Mouse (Mus musculus): Measurements from ENCODE around the gene 5031439G07Rik. TPM values are rescaled to one million over a fixed set of nuclear protein-coding genes. Genes with fewer than 3 reads are reported as not detected.
A peak's percentile ranks its signal among the peaks of the same experiment; 100 is the strongest.
"Not testable (repeated sequence)": the region's sequence is repeated elsewhere in the genome, so short reads cannot be mapped to it uniquely, and the experiment has no call there.

5031439G07Rik gene
- polyA plus RNA-seq, 1 experiment from 2014 or later: 3.6 TPM

DNA sequence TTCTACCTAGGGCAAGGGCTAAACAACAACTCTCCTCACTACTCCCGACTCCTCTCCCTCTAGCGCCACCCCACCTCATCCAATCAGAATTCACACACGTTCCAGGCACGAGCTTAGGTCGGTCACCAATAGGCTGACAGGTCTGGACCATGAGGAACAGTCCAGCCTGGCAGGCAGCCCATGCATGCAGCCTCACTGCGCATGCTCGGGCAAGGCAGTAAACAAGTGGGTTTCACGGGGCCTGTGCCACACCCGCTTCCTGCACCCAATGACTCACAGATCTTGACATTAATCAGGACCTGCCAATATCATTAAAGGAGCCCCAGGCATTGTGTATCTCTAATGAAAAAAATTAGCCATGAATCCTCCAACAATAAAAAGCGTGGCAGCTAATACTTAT, 92.1 kb downstream of the 5031439G07Rik start:
- not testable (repeated sequence) for H3K27me3 ChIP-seq (replicated peaks); H3K9me3 ChIP-seq (replicated peaks); ATAC-seq; H3K27ac ChIP-seq; H3K4me2 ChIP-seq; H3K4me3 ChIP-seq; H3K36me3 ChIP-seq; H3K4me1 ChIP-seq; H3K9ac ChIP-seq
- WGBS (ENCODE audit: insufficient replicate concordance): 50% methylated on average over 10 of the region's 10 CpGs

Small RNA genes within 50 kb of the gene (microRNA-seq; reads per million reads assigned to microRNA genes)
- 18.6 reads per million, percentile 30 among the genes with 10 or more reads in this experiment for gene Mir1249

Other genes with a start within 250 kb of the 5031439G07Rik start
- gene Phf21b, start 132.5 kb downstream of the 5031439G07Rik start, polyA plus RNA-seq (2016; fragmentation: Nextera tagmentation; extraction: Ambion mirVana): 0.04 and 0.06 TPM in 2 replicates
- gene Gm29666, start 68.5 kb downstream of the 5031439G07Rik start, polyA plus RNA-seq (2016; fragmentation: Nextera tagmentation; extraction: Ambion mirVana): 0.78 and 0.99 TPM in 2 replicates
- 43.2 and 44.5 TPM in 2 replicates for gene Nup50, start 65.1 kb downstream of the 5031439G07Rik start, polyA plus RNA-seq (2016; fragmentation: Nextera tagmentation; extraction: Ambion mirVana)
- gene Upk3a, start 28.6 kb upstream of the 5031439G07Rik start, polyA plus RNA-seq (2016; fragmentation: Nextera tagmentation; extraction: Ambion mirVana): not detected in 2 replicates
- gene Fam118a, start 40.4 kb upstream of the 5031439G07Rik start, polyA plus RNA-seq (2016; fragmentation: Nextera tagmentation; extraction: Ambion mirVana): 11.2 and 11.4 TPM in 2 replicates
- 0.18 and 0.31 TPM in 2 replicates for gene Smc1b, start 143.4 kb upstream of the 5031439G07Rik start, polyA plus RNA-seq (2016; fragmentation: Nextera tagmentation; extraction: Ambion mirVana)
- not detected in 2 replicates for gene Ribc2, start 143.5 kb upstream of the 5031439G07Rik start, polyA plus RNA-seq (2016; fragmentation: Nextera tagmentation; extraction: Ambion mirVana)
- 18.1 and 19.5 TPM in 2 replicates for gene Fbln1, start 217.4 kb upstream of the 5031439G07Rik start, polyA plus RNA-seq (2016; fragmentation: Nextera tagmentation; extraction: Ambion mirVana)

Measured in liver, embryonic 12.5 days (tissue).